8 mouse cellular contexts compared by ENCODE assay signal in the genomic region with DNA sequence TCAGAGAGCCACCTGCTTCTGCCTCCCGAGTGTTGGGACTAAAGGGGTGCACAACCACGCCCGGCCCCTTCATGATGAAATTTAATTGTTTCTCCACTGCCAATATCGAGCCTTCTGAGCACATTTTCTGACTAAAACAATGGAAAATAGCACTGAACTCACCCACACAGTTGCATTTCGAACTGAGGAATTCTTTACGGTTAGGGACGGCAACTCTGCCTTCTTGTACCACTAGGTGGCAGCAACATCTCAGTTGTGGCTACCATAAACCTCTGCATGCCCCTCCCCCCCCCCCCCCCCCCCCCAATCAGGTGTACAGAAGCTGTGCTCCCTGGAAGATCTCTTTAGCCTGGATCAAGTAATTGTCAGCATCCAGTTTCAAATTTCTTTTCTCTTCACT. TPM values are rescaled to one million over a fixed set of nuclear protein-coding genes. Genes with fewer than 3 reads are reported as not detected.
A peak's percentile ranks its signal among the peaks of the same experiment; 100 is the strongest.
DNase-seq lines count a peak whose midpoint lies in the region; ATAC-seq lines count a peak whose summit lies in the region.

No protein-coding gene starts in this region.

- DNase-seq in heart, adult 18-20 months: peak; percentile 70 to 86
- DNase-seq in heart, postnatal 25 days (ENCODE audit: low spot score): no peak
- peak; percentile 69 to 84 for DNase-seq in cerebellum, postnatal 25 days
- DNase-seq in gastrocnemius, adult 18-20 months (ENCODE audit: low spot score): peak; percentile 69
- peak; percentile 74 for DNase-seq in intestine, embryonic 14.5 days (ENCODE audit: low spot score)
- peak; percentile 68 to 75 for DNase-seq in left cerebral cortex, postnatal 25 days (ENCODE audit: low spot score in 2 of 2)
- DNase-seq in right cerebral cortex, postnatal 4 days: peak; percentile 58

- H3K4me3 ChIP-seq in intestine, embryonic 14.5 days (ENCODE audit: low read depth, low read length): no peak overlapping the region

- H3K36me3 ChIP-seq in intestine, embryonic 14.5 days (ENCODE audit: control insufficient read depth, insufficient read depth, low read length): no peaks in the 10 kb centered on the region

- H3K9ac ChIP-seq in intestine, embryonic 14.5 days (ENCODE audit: low read length): no peak overlapping the region

- H3K9me3 ChIP-seq in intestine, embryonic 14.5 days (ENCODE audit: control insufficient read depth, low read length): no peaks in the 10 kb centered on the region

- H3K27me3 ChIP-seq in intestine, embryonic 14.5 days (replicated peaks; ENCODE audit: control insufficient read depth, insufficient read depth, low read length): no peaks in the 10 kb centered on the region

- H3K4me1 ChIP-seq in intestine, embryonic 14.5 days (replicated peaks; ENCODE audit: control insufficient read depth, insufficient read depth, low read length): no peaks in the 10 kb centered on the region

- intact Hi-C loops in heart, postnatal 25 days (cut with DNase I): no loop called here
- intact Hi-C loops in left cerebral cortex, postnatal 25 days (cut with DNase I): loop anchor here (2.0 to 5.0 kb wide), 2 partner anchors 116 to 322 kb away; no protein-coding TSS in a partner anchor

- no peak overlapping the region for H3K27ac ChIP-seq in intestine, embryonic 14.5 days (ENCODE audit: low read depth)

- H3K4me2 ChIP-seq in intestine, embryonic 14.5 days (ENCODE audit: low read length): peak overlapping the region; percentile 26; the same call in 1 of the 2 replicates

- peak; percentile 60; the same call in 1 of the 2 replicates for ATAC-seq in intestine, embryonic 14.5 days (replicated peaks; ENCODE audit: low FRiP score, low TSS enrichment, low read depth)
- ATAC-seq in megakaryocyte progenitor cell, adult 5-6 weeks (replicated peaks; ENCODE audit: poor library complexity): peak; percentile 70

- 16% methylated on average over 7 of the region's 7 CpGs for WGBS in intestine, embryonic 14.5 days

RNA-seq across cellular contexts. Expression of a gene that starts 13.2 kb away (rescaled TPM):
- 10 to 100 TPM; 13.2 to 15.5 TPM for total RNA-seq in heart, adult 18-20 months (2021)
- 10 to 100 TPM; 11.3 to 13.9 TPM for total RNA-seq in heart, postnatal 25 days (2021)
- 10 to 100 TPM; 15.8 to 16.0 TPM for total RNA-seq in gastrocnemius, adult 18-20 months (2021)
- 4.8 and 6.1 TPM in 2 replicates for polyA plus RNA-seq in intestine, embryonic 14.5 days (2014; fragmentation: Nextera tagmentation; extraction: Ambion mirVana)
- total RNA-seq in left cerebral cortex, postnatal 25 days (2021): 10 to 100 TPM; 11.9 to 13.2 TPM
- 105 and 110 TPM in 2 replicates for total RNA-seq in megakaryocyte progenitor cell, adult 5-6 weeks (2015)
- total RNA-seq in megakaryocyte progenitor cell, adult 5-6 weeks (2017): 209 and 250 TPM in 2 replicates

RNA-seq across cellular contexts. Expression of a gene that starts 39.0 kb away (rescaled TPM):
- total RNA-seq in heart, adult 18-20 months (2021): 1 to 10 TPM; 6.9 to 7.5 TPM
- total RNA-seq in heart, postnatal 25 days (2021): 1 to 10 TPM; 7.9 to 9.3 TPM
- 1 to 10 TPM; 2.7 to 3.9 TPM for total RNA-seq in gastrocnemius, adult 18-20 months (2021)
- 7.3 and 8.2 TPM in 2 replicates for polyA plus RNA-seq in intestine, embryonic 14.5 days (2014; fragmentation: Nextera tagmentation; extraction: Ambion mirVana)
- total RNA-seq in left cerebral cortex, postnatal 25 days (2021): 10 to 100 TPM; 21.2 to 23.1 TPM
- total RNA-seq in megakaryocyte progenitor cell, adult 5-6 weeks (2015): 13.2 and 16.9 TPM in 2 replicates
- 19.8 and 22.8 TPM in 2 replicates for total RNA-seq in megakaryocyte progenitor cell, adult 5-6 weeks (2017)

Comparison
In these comparisons a context has a peak if more than half of its experiments do, and no peak if none do; other contexts are left out.
1. RNA of a gene that starts 13.2 kb away (total RNA-seq): 105 to 250 TPM in megakaryocyte progenitor cell, adult 5-6 weeks; 15.8 to 16.0 TPM in gastrocnemius, adult 18-20 months, 13.2 to 15.5 TPM in heart, adult 18-20 months, 11.3 to 13.9 TPM in heart, postnatal 25 days and 11.9 to 13.2 TPM in left cerebral cortex, postnatal 25 days; every median in the first group is over 4 times any median in the second.